Mouse (Mus musculus) testis, adult 2 months (tissue): Measurements from ENCODE around the gene D430041D05Rik. TPM values are rescaled to one million over a fixed set of nuclear protein-coding genes. Genes with fewer than 3 reads are reported as not detected.

Experiments
- H3K27ac ChIP-seq: fragments of 200-500 bp; 2 replicates; pipeline ENCODE4 v1.5.1; 2012; ENCODE audit warnings: low read depth, low read length; ENCODE audit not compliant: control insufficient read depth, insufficient read depth
- H3K27me3 ChIP-seq: fragments of 200-500 bp; 2 replicates; pipeline ENCODE4 v1.6.1; 2012; ENCODE audit warnings: mild to moderate bottlenecking, low read length, moderate library complexity; ENCODE audit not compliant: control insufficient read depth, insufficient read depth
- H3K36me3 ChIP-seq: fragments of 200-500 bp; 2 replicates; pipeline ENCODE4 v1.6.1; 2012; ENCODE audit warnings: mild to moderate bottlenecking, low read length; ENCODE audit not compliant: control insufficient read depth, insufficient read depth
- H3K4me1 ChIP-seq: fragments of 200-500 bp; 2 replicates; pipeline ENCODE4 v1.6.1; 2012; ENCODE audit warnings: low read length; ENCODE audit not compliant: control insufficient read depth, insufficient read depth
- H3K4me3 ChIP-seq: fragments of 200-500 bp; 2 replicates; pipeline ENCODE4 v1.5.1; 2012; ENCODE audit warnings: low read depth, mild to moderate bottlenecking, low read length, moderate library complexity, mixed read lengths; ENCODE audit not compliant: control insufficient read depth
- CTCF ChIP-seq: fragments of 200-500 bp; IDR thresholded peaks from 2 replicates; pipeline ENCODE4 v1.5.1; 2012; ENCODE audit warnings: low read depth, mild to moderate bottlenecking, inconsistent platforms, low read length, moderate library complexity; ENCODE audit not compliant: control insufficient read depth, insufficient read depth, insufficient replicate concordance
- POLR2A ChIP-seq: fragments of 200-500 bp; IDR thresholded peaks from 2 replicates; pipeline ENCODE4 v1.6.1; 2012; ENCODE audit warnings: low read depth, mild to moderate bottlenecking, inconsistent platforms, low read length, moderate library complexity; ENCODE audit not compliant: control insufficient read depth
- polyA plus RNA-seq: library from polyadenylated mRNA; depleted of rRNA; stranded (reverse); fragments of >200 nt; gene quantifications from 2 replicates; pipeline ENCODE4 v1.2.3, GENCODE M21; 2012

The D430041D05Rik gene
- polyA plus RNA-seq, 1 experiment = 0.27 TPM

- no peak overlapping the region for H3K4me3 ChIP-seq
- no peaks in the 10 kb centered on the region for H3K4me1 ChIP-seq
- H3K27me3 ChIP-seq = no peaks in the 10 kb centered on the region
- H3K27ac ChIP-seq = no peak overlapping the region
- H3K36me3 ChIP-seq = no peaks in the 10 kb centered on the region
- TF ChIP-seq CTCF = no peak
- TF ChIP-seq POLR2A = no peak
Measured at GRCm38 (mm10) chr2:104313246-104313645, 97.6 kb downstream of the D430041D05Rik start.

- no peak overlapping the region for H3K4me3 ChIP-seq
Measured at GRCm38 (mm10) chr2:104307102-104307501, 103.7 kb downstream of the D430041D05Rik start.

GRCm38 (mm10) chr2:104305722-104306121 lies 105.1 kb downstream of the D430041D05Rik start:
- TF ChIP-seq CTCF (no peak), POLR2A (no peak)
- H3K4me1 ChIP-seq = no peaks in the 10 kb centered on the region
- H3K36me3 ChIP-seq = no peaks in the 10 kb centered on the region
- H3K27ac ChIP-seq = no peak overlapping the region
- H3K4me3 ChIP-seq = no peak overlapping the region
- no peaks in the 10 kb centered on the region for H3K27me3 ChIP-seq

More at GRCm38 (mm10) chr2:104307102-104307501, 103.7 kb downstream of the D430041D05Rik start:
- Histone ChIP-seq H3K27ac (no peak overlapping the region), H3K4me1 (no peaks in the 10 kb centered on the region), H3K36me3 (no peaks in the 10 kb centered on the region), H3K27me3 (no peaks in the 10 kb centered on the region)
- no peak for TF ChIP-seq POLR2A
- no peak for TF ChIP-seq CTCF

- no peaks in the 10 kb centered on the region for H3K27me3 ChIP-seq
Measured at GRCm38 (mm10) chr2:104299912-104300311, 110.9 kb downstream of the D430041D05Rik start.

GRCm38 (mm10) chr2:104299160-104299559 lies 111.7 kb downstream of the D430041D05Rik start:
- Histone ChIP-seq H3K27me3 (no peaks in the 10 kb centered on the region), H3K4me1 (no peaks in the 10 kb centered on the region), H3K4me3 (no peak overlapping the region), H3K36me3 (no peaks in the 10 kb centered on the region), H3K27ac (no peak overlapping the region)
- no peak for TF ChIP-seq CTCF
- no peak for TF ChIP-seq POLR2A

More at GRCm38 (mm10) chr2:104299912-104300311, 110.9 kb downstream of the D430041D05Rik start:
- TF ChIP-seq POLR2A = no peak
- no peak for TF ChIP-seq CTCF
- no peaks in the 10 kb centered on the region for H3K4me1 ChIP-seq
- H3K27ac ChIP-seq = no peak overlapping the region
- no peak overlapping the region for H3K4me3 ChIP-seq
- H3K36me3 ChIP-seq = no peaks in the 10 kb centered on the region

GRCm38 (mm10) chr2:104286821-104287220 lies 124.0 kb downstream of the D430041D05Rik start:
- Histone ChIP-seq H3K4me1 (no peaks in the 10 kb centered on the region), H3K27ac (no peak overlapping the region), H3K36me3 (no peaks in the 10 kb centered on the region), H3K27me3 (no peaks in the 10 kb centered on the region), H3K4me3 (no peak overlapping the region)
- TF ChIP-seq POLR2A = no peak
- no peak for TF ChIP-seq CTCF

GRCm38 (mm10) chr2:104283401-104283955 lies 127.3 kb downstream of the D430041D05Rik start:
- no peaks in the 10 kb centered on the region for H3K36me3 ChIP-seq
- no peak overlapping the region for H3K4me3 ChIP-seq
- no peaks in the 10 kb centered on the region for H3K27me3 ChIP-seq
- no peaks in the 10 kb centered on the region for H3K4me1 ChIP-seq
- no peak overlapping the region for H3K27ac ChIP-seq
- TF ChIP-seq POLR2A = no peak
- TF ChIP-seq CTCF = no peak

- Histone ChIP-seq H3K4me1 (no peaks in the 10 kb centered on the region), H3K36me3 (no peaks in the 10 kb centered on the region), H3K27me3 (no peaks in the 10 kb centered on the region), H3K4me3 (no peak overlapping the region), H3K27ac (no peak overlapping the region)
- TF ChIP-seq POLR2A (no peak), CTCF (no peak)
Measured at GRCm38 (mm10) chr2:104282835-104283234, 128.0 kb downstream of the D430041D05Rik start.
